Mouse (Mus musculus) adrenal gland, postnatal 10 days (tissue): ENCODE data around the gene Angpt4. TPM values are rescaled to one million over a fixed set of nuclear protein-coding genes. Genes with fewer than 3 reads are reported as not detected.
A peak's percentile ranks its signal among the peaks of the same experiment; 100 is the strongest.

Source experiments
- DNase-seq: peaks from one replicate; pipeline ENCODE4 v3.0.0; 2021; ENCODE audit warnings: mixed read lengths
- total RNA-seq, 2 experiments: library from RNA; stranded (reverse); gene quantifications; 2 replicates each; pipeline ENCODE4 v1.2.3; 2021

Gene Angpt4
- total RNA-seq, 2 experiments from 2014 or later = 0.51 TPM; not detected in 1

- no peak for DNase-seq
Measured at GRCm38 (mm10) chr2:151961284-151962196, 50.5 kb downstream of the Angpt4 start.

GRCm38 (mm10) chr2:151962474-151962873, 51.5 kb downstream of the Angpt4 start:
- DNase-seq = peak; percentile 38

DNA sequence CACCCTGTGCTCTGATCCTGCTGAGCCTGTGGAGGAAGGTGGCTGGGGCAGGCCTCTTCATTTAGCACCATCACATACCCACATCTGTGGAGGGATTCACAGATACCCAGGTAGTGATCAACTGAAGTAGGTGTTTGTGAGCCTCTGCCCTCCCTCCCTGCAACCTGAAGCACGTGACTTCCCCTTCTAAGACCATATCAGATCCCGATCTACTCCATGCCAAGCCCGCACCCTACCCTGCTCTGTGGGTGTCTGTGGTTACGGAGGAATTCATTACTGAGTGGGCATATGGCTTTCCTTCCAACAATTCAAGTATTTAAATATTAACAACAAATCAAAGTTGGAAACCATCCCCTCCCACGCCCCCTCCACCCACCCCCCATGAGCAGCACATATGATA, 52.3 kb downstream of the Angpt4 start:
- no peak for DNase-seq

DNA sequence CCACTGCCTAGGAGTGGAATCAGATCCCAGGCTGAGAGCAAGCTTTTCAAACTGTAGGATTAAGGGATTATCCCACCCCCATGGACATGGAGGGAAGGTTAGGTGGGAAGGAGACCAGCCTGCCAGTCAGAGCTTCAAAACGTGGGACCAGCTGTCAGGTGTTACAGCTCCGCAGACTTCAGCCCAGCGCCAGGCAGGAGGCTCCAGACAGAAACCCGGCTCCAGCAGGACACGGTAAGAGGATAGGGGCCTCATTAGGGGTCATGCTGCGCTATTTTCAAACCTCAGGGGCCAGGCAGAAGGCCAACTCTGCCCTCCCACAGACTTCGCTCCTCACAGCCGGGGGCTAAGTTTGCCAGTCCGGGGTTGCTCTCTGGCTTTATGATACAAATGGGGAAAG, 53.0 kb downstream of the Angpt4 start:
- DNase-seq = no peak

DNA sequence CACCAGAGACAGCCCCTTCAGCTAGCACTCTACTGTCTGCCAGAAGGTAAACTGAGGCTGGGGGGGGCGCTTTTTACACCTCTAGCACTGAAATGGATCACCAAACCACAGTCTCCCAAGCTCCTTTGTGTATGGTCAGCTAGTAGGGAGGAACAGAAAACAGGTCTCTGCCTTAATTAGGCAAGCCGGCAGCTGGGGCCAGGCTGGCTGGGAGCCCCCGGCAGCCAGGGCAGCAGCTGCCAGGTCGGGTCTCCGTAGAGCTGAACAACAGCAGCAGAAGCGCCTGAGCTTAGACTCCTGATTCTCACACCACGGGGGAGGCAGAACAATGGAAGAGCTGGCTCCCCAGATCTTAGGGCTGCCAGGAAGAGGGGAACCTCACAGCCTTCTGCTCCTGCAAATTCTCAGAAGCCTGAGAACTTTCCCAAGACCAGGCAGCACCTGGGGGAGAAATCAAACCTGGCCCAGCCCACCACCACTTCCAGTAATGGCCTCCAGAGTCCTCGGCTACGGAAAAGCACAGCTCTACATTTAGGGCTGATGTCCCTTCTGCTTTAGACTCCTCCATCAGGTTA, 56.3 kb downstream of the Angpt4 start:
- DNase-seq = no peak

GRCm38 (mm10) chr2:151967792-151968191, 56.8 kb downstream of the Angpt4 start:
- DNase-seq = no peak

- DNase-seq = peak; percentile 20
Measured at GRCm38 (mm10) chr2:151968451-151968850, 57.4 kb downstream of the Angpt4 start.

- no peak for DNase-seq
Measured at GRCm38 (mm10) chr2:151968986-151969385, 58.0 kb downstream of the Angpt4 start.

DNA sequence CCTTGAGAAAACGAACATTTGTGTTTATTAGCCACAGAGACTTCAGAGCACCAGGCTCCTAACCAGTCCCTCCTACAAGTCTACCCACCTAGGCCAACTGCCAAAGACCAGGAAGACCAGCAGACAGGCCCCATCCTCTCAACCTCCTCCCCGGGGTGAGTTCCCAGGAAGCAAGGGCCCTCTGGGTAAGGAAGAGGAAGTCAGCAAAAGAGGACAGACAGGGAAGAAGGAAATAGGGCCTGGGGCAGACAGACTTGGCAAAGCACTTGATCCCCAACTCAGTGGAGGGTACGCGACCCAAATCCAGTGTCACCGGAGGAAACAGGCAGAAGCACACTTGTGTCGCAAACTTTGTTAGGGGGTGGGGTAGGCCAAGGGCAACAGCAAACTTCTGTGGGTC, 58.4 kb downstream of the Angpt4 start:
- DNase-seq = no peak

- peak; percentile 83 for DNase-seq
Measured at GRCm38 (mm10) chr2:151970191-151971172, 59.5 kb downstream of the Angpt4 start.

DNA sequence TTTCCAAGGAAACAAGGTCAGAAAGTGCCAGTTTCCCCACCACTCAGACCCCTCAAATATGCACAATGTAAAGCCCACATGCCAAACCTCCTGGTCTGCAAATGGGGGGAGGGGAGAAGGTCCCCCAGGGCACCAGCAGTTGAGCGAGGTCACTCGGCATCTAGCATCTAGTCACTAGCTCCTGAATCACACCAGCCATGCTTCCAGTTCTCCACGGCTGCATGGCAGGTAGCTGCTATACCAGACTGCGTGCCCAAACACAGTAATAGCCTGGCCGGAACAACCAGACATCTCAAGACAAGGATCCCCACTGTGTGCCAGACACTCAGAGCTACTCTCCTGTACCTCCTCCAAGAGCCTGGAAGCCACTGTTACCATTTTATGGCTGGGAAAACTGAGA, 60.7 kb downstream of the Angpt4 start:
- no peak for DNase-seq

- DNase-seq = peak; percentile 26
Measured at GRCm38 (mm10) chr2:151972880-151973594, 62.0 kb downstream of the Angpt4 start.

DNA sequence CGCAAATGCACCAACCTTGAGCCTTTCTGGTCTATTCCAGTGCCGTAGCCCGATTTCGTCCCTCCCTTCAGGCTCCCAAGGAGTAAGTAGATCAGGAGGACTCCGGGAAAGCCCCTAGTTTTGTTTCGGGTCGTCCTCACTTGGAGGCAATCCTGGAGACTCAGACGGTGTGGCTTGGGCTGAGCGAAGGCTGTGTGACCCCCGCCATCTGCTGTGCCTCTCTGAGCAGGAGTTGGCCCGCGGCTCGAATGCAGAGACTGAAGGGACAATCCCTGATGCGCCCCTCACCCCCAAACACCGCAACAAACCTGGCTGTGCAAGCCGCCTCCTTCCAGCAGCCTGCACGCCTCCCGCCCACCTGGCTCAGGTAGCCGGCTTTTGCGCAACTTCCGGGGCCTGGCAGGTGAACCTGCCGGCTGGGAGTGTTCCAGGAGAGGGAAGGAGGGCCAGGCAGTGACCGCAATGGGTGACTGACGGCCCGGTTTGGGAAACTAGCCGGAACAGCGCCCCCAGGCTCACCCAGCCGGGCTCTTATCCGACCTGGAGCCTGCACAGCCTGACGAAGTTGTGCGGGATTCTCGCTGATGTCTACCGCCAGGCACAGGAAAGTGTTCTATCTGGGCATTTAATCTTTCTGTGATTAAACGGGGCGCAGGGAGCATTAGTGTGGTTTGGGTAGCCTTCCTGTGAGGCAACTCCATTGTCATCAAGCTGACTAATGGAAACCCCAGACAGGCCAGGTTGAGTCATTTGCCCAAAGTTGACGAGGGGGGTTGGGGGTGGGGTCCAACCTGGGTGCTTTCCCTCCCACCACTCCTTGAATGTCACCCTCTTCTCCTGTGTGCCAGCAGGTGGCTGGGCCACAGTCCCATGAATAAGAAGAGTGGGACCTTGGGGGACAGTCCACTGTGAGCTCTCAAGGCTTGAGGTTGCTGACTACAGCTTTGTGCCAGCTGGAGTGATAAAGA, 62.9 kb downstream of the Angpt4 start:
- DNase-seq = peak; percentile 47

DNA sequence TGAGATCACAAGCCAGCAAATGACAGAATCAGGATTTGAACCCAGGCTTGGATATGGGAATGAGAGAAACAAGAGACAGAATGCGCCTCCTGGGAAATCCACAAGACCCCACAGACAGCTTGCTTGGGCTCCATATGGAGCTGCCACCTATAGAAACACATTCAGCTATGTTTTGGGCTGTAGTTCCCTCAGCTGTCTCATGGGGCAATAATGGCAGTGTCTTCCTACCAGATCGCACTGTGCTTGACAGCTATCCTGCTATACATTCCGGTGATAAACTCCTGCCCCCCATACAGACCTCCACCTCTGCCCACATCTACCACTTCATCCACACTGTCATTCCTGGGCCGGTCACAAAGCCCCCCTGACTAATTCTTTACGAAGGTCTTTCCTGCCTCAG, 64.3 kb downstream of the Angpt4 start:
- DNase-seq = no peak

GRCm38 (mm10) chr2:151976067-151976466, 65.1 kb downstream of the Angpt4 start:
- DNase-seq = no peak

DNA sequence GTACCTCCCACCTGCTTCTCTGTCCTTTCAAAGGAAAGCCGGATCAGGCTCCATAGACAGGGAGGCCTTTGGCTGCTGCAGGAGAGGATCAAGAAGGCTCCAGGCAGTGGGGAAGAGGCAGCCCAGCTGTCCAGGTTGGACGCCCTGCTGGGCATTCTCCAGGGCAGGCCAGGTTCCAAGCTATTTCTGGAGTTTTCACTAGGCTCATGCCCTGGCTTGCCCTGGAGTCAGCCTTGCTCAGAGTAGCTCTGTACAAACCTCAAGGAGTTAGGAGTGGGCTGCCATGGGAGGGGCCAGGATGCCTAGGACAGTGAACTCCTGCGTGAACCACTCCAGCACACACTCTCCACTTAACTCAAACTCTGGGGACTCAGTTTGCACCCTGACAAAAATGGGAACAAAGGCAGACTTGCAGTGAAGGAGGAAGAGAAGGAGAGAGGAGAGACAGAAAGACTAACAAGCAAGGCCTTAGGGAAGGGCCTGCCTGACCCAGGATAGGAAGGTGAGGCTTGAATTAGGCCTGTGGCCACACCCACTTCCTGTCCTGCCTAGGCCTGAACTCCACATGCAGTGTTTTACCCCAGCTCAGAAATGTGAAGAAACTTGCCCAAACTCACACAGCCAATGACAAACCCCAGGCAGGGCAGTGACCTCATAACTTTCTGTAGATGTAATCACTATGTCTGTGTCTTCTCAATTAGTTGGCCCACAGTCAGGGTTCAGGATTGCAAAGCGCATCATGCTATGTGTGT, 66.9 kb downstream of the Angpt4 start:
- peak; percentile 29 for DNase-seq

- no peak for DNase-seq
Measured at GRCm38 (mm10) chr2:151978494-151978893, 67.5 kb downstream of the Angpt4 start.

- DNase-seq = peak; percentile 95
Measured at GRCm38 (mm10) chr2:151979470-151980354, 68.7 kb downstream of the Angpt4 start, which contains the start of gene Fam110a. Gene Fam110a, minus strand, starts transcription at chr2:151980219.

- DNase-seq = no peak
Measured at GRCm38 (mm10) chr2:151980355-151980693, 69.3 kb downstream of the Angpt4 start.
